Mouse (Mus musculus): ENCODE results near the gene Prkch. TPM values are rescaled to one million over a fixed set of nuclear protein-coding genes. Genes with fewer than 3 reads are reported as not detected.

Prkch gene
- polyA plus RNA-seq, 1 experiment from 2014 or later, result 4.7 TPM

DNA sequence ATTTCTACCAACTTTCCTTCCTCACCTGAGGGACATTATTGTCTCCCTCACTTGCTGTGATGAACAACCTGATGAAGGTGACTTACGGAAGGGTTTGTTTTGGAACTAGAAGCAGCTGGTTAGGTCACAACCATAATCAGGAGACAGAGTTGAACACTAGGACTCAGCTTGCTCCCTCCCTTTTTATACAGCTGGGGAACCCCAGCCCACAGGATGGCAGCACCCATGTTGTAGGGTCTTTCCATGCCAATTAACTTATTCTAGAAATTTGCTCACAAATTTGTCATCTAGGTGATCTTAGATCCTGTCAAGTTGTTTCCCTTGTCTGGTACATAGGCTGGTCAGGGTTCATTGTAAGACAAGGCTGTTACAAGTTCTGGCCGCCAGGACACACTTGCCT, 130.7 kb downstream of the Prkch start:
- Histone ChIP-seq H3K27ac (ENCODE audit: low read depth, low read length) (no peak overlapping the region), H3K9ac (ENCODE audit: low read length) (no peak overlapping the region), H3K36me3 (ENCODE audit: control insufficient read depth, insufficient read depth, low read length) (no peaks in the 10 kb centered on the region), H3K4me2 (ENCODE audit: low read length) (no peak overlapping the region), H3K27me3 (replicated peaks; ENCODE audit: control insufficient read depth, insufficient read depth, low read length) (no peaks in the 10 kb centered on the region), H3K4me3 (ENCODE audit: low read depth, low read length) (no peak overlapping the region), H3K4me1 (ENCODE audit: control insufficient read depth, insufficient read depth, low read length) (no peaks in the 10 kb centered on the region), H3K9me3 (replicated peaks; ENCODE audit: control insufficient read depth, low read length) (no peaks in the 10 kb centered on the region)
- no peak for DNase-seq (ENCODE audit: low spot score)
- WGBS, result 98% methylated on average over 2 of the region's 2 CpGs
- no peak for ATAC-seq

DNA sequence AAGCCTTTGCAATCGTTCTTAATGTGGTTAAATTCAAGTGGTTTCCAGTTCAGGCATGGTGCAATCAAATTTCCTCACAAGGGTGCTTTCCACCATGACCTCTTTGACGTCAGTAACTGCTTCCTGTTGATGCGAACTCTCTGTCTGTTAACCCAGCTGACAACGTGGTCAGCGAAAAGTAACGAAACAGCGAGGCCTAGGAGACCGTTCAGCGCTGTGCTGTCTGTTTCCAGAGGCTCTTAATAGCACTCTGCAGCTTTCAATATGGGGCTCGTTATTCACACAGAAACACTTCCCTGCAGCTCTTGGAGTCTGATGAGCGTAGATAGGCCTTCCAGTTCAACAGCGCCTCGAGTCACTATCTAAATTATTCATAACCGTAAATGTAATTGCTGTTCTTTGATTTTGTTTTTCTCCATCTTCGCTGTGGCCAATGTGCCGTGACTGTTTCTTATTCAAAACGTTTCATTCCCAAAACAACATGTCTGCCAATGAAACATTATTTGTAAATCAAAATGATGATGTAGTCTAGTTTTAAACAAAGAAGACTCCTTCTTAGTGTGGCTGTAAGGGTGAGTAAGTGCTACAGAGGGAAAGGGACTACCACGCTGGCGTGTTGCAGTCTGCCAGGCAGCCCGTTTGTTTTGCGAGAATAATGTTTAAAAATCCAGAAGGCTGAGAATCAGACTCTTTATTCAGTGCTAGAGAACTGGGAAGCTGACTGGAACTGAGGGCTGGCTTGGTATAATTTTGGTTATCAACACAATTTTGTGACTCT, 131.5 kb downstream of the Prkch start:
- Histone ChIP-seq H3K4me3 (ENCODE audit: low read depth, low read length) (no peak overlapping the region), H3K4me1 (ENCODE audit: control insufficient read depth, insufficient read depth, low read length) (no peaks in the 10 kb centered on the region), H3K9ac (ENCODE audit: low read length) (no peak overlapping the region), H3K4me2 (ENCODE audit: low read length) (no peak overlapping the region), H3K36me3 (ENCODE audit: control insufficient read depth, insufficient read depth, low read length) (no peaks in the 10 kb centered on the region), H3K27ac (ENCODE audit: low read depth, low read length) (no peak overlapping the region), H3K9me3 (replicated peaks; ENCODE audit: control insufficient read depth, low read length) (no peaks in the 10 kb centered on the region), H3K27me3 (replicated peaks; ENCODE audit: control insufficient read depth, insufficient read depth, low read length) (no peaks in the 10 kb centered on the region)
- DNase-seq (ENCODE audit: low spot score), result no peak
- 63% methylated on average over 21 of the region's 21 CpGs for WGBS
- no peak for ATAC-seq

DNA sequence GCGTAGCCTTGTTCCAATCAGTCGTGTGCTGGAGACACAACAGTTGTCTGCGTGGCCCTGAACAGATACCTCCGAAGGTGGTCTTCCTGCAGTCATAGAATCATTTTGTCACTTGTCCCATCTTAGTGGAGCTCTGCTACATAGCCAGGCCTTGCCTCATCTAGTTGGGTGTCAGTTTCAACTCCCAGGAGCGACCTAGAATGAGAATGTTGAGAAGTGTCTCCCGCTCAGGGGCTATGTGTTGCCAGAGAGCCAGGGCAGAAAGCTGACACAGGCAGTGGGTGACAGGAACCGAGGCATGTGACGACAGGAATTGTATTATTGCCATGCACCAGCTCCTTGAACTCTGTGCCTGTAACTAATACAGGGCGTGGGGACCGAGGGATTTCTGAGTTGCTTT, 133.4 kb downstream of the Prkch start:
- WGBS, result 89% methylated on average over 10 of the region's 10 CpGs
- H3K4me3 ChIP-seq (ENCODE audit: low read depth, low read length), result no peak overlapping the region
- ATAC-seq (no peak), DNase-seq (ENCODE audit: low spot score) (no peak)
- H3K4me1 ChIP-seq (ENCODE audit: control insufficient read depth, insufficient read depth, low read length), result no peaks in the 10 kb centered on the region
- H3K9ac ChIP-seq (ENCODE audit: low read length), result no peak overlapping the region
- H3K27ac ChIP-seq (ENCODE audit: low read depth, low read length), result no peak overlapping the region
- H3K36me3 ChIP-seq (ENCODE audit: control insufficient read depth, insufficient read depth, low read length), result no peaks in the 10 kb centered on the region
- no peaks in the 10 kb centered on the region for H3K9me3 ChIP-seq (replicated peaks; ENCODE audit: control insufficient read depth, low read length)
- no peak overlapping the region for H3K4me2 ChIP-seq (ENCODE audit: low read length)
- H3K27me3 ChIP-seq (replicated peaks; ENCODE audit: control insufficient read depth, insufficient read depth, low read length), result no peaks in the 10 kb centered on the region

DNA sequence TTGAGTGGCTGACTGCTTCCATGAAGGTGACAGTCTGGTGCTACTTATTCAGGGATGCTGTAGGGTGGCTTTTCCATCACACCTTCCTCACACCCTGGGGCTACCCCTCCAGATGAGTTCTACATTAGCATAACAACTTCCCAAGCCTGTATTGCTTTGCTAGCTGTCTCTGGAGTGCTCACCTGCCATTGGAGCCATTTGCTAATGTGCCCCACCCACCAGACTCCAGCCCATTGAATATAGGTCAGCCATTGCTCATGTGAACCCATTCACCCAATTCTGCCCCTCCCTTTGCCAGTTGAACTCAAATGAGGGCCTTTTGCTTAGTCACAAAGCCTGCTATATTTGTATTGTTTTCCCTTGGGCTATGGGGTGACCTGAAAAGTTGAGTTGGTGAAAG, 135.2 kb downstream of the Prkch start:
- H3K9ac ChIP-seq (ENCODE audit: low read length), result no peak overlapping the region
- H3K9me3 ChIP-seq (replicated peaks; ENCODE audit: control insufficient read depth, low read length), result no peaks in the 10 kb centered on the region
- ATAC-seq (no peak), DNase-seq (ENCODE audit: low spot score) (no peak)
- no peak overlapping the region for H3K4me3 ChIP-seq (ENCODE audit: low read depth, low read length)
- H3K27ac ChIP-seq (ENCODE audit: low read depth, low read length), result no peak overlapping the region
- no peaks in the 10 kb centered on the region for H3K4me1 ChIP-seq (ENCODE audit: control insufficient read depth, insufficient read depth, low read length)
- no peaks in the 10 kb centered on the region for H3K27me3 ChIP-seq (replicated peaks; ENCODE audit: control insufficient read depth, insufficient read depth, low read length)
- H3K36me3 ChIP-seq (ENCODE audit: control insufficient read depth, insufficient read depth, low read length), result no peaks in the 10 kb centered on the region
- no peak overlapping the region for H3K4me2 ChIP-seq (ENCODE audit: low read length)

DNA sequence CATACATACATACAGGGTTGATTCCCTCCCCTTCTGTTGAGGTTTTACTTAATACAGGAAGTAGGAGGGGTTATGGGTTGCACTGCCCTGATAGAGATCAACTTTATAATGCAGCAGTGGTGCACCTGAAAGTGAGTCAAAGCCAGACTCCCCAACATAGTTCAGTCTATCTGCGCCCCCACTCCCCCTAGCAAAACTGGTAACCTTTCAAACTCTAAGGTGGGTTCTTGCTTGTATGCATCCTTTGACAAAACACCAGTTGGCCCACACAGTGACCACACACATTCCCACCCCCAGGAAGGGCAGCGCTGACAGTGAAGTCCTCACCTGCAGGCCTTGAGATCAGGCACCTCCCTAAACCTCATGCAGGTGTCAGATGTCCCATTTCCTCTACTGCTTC, 135.9 kb downstream of the Prkch start:
- DNase-seq (ENCODE audit: low spot score), result no peak
- Histone ChIP-seq H3K4me1 (ENCODE audit: control insufficient read depth, insufficient read depth, low read length) (no peaks in the 10 kb centered on the region), H3K9ac (ENCODE audit: low read length) (no peak overlapping the region), H3K4me2 (ENCODE audit: low read length) (no peak overlapping the region), H3K4me3 (ENCODE audit: low read depth, low read length) (no peak overlapping the region), H3K9me3 (replicated peaks; ENCODE audit: control insufficient read depth, low read length) (no peaks in the 10 kb centered on the region), H3K27me3 (replicated peaks; ENCODE audit: control insufficient read depth, insufficient read depth, low read length) (no peaks in the 10 kb centered on the region), H3K36me3 (ENCODE audit: control insufficient read depth, insufficient read depth, low read length) (no peaks in the 10 kb centered on the region), H3K27ac (ENCODE audit: low read depth, low read length) (no peak overlapping the region)
- WGBS, result 81% methylated on average over 2 of the region's 2 CpGs
- ATAC-seq, result no peak

DNA sequence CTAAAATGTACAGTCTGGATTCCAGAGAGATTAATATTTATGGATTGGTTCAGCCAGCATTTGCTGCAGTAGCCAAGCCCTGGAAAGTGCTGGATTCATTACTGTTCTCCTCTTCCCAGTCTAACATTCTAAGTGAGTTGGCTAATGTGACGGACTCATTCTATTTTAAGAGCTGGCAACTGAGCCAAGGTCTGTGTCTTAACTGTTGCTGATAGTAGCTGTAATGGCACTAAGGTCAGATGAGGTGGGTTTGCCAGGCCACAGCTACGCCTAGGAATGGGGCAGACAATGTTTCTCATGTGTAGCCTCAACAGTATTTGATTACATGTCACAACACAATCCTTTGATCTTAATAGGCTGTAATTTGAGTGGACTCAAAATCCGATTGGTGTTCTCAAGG, 137.5 kb downstream of the Prkch start:
- H3K27ac ChIP-seq (ENCODE audit: low read depth, low read length), result no peak overlapping the region
- no peak overlapping the region for H3K4me3 ChIP-seq (ENCODE audit: low read depth, low read length)
- no peaks in the 10 kb centered on the region for H3K4me1 ChIP-seq (ENCODE audit: control insufficient read depth, insufficient read depth, low read length)
- DNase-seq (ENCODE audit: low spot score) (no peak), ATAC-seq (no peak)
- H3K27me3 ChIP-seq (replicated peaks; ENCODE audit: control insufficient read depth, insufficient read depth, low read length), result no peaks in the 10 kb centered on the region
- H3K4me2 ChIP-seq (ENCODE audit: low read length), result no peak overlapping the region
- H3K9me3 ChIP-seq (replicated peaks; ENCODE audit: control insufficient read depth, low read length), result no peaks in the 10 kb centered on the region
- 63% methylated on average over 3 of the region's 3 CpGs for WGBS
- H3K36me3 ChIP-seq (ENCODE audit: control insufficient read depth, insufficient read depth, low read length), result no peaks in the 10 kb centered on the region
- no peak overlapping the region for H3K9ac ChIP-seq (ENCODE audit: low read length)

DNA sequence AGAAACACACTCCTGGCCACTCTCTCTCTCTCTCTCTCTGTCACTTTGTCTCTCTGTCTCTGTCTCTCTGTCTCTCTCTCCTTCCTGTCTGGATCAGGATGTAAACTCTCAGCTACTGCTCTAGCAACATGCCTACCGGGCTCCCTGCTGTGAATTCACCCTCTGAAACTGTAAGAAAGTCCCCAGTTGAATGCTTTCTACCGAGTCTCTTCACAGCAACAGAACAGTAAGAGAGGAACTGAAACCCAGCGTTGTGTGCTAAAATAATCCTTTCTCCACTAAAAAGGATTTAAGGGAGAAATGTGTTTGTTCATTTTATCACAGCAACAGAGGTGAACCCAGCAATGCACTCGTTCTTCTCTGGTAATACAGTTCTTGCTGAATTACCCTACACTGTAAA, 138.5 kb downstream of the Prkch start:
- Histone ChIP-seq H3K4me3 (ENCODE audit: low read depth, low read length) (no peak overlapping the region), H3K27me3 (replicated peaks; ENCODE audit: control insufficient read depth, insufficient read depth, low read length) (no peaks in the 10 kb centered on the region), H3K4me1 (ENCODE audit: control insufficient read depth, insufficient read depth, low read length) (no peaks in the 10 kb centered on the region), H3K27ac (ENCODE audit: low read depth, low read length) (no peak overlapping the region), H3K9me3 (replicated peaks; ENCODE audit: control insufficient read depth, low read length) (no peaks in the 10 kb centered on the region), H3K9ac (ENCODE audit: low read length) (no peak overlapping the region), H3K4me2 (ENCODE audit: low read length) (no peak overlapping the region), H3K36me3 (ENCODE audit: control insufficient read depth, insufficient read depth, low read length) (no peaks in the 10 kb centered on the region)
- DNase-seq (ENCODE audit: low spot score), result no peak
- 79% methylated on average over 4 of the region's 4 CpGs for WGBS
- no peak for ATAC-seq

DNA sequence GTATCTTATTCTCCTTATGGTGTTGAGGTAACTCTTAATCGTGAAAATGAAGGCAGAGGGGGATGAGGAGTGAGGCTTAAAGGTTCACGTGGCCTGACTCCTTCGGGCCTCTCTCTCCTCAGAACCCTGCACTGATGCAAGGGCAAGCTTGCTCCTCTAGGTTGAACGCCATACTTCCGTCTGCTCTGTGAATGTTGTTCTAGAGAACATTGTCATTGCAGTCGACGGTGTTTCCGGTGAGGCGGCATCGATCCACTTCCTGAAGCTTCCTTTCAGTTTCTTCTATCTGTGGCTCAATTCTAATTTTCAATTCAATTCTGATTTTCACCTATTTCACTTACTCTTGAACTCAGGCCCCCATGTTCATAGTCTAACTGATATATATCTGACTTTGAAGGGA, 139.3 kb downstream of the Prkch start:
- no peaks in the 10 kb centered on the region for H3K27me3 ChIP-seq (replicated peaks; ENCODE audit: control insufficient read depth, insufficient read depth, low read length)
- H3K4me2 ChIP-seq (ENCODE audit: low read length), result no peak overlapping the region
- no peak overlapping the region for H3K27ac ChIP-seq (ENCODE audit: low read depth, low read length)
- no peaks in the 10 kb centered on the region for H3K36me3 ChIP-seq (ENCODE audit: control insufficient read depth, insufficient read depth, low read length)
- no peak for DNase-seq (ENCODE audit: low spot score)
- WGBS, result 95% methylated on average over 10 of the region's 10 CpGs
- no peak overlapping the region for H3K9ac ChIP-seq (ENCODE audit: low read length)
- no peaks in the 10 kb centered on the region for H3K9me3 ChIP-seq (replicated peaks; ENCODE audit: control insufficient read depth, low read length)
- no peak overlapping the region for H3K4me3 ChIP-seq (ENCODE audit: low read depth, low read length)
- no peaks in the 10 kb centered on the region for H3K4me1 ChIP-seq (ENCODE audit: control insufficient read depth, insufficient read depth, low read length)
- ATAC-seq, result no peak

DNA sequence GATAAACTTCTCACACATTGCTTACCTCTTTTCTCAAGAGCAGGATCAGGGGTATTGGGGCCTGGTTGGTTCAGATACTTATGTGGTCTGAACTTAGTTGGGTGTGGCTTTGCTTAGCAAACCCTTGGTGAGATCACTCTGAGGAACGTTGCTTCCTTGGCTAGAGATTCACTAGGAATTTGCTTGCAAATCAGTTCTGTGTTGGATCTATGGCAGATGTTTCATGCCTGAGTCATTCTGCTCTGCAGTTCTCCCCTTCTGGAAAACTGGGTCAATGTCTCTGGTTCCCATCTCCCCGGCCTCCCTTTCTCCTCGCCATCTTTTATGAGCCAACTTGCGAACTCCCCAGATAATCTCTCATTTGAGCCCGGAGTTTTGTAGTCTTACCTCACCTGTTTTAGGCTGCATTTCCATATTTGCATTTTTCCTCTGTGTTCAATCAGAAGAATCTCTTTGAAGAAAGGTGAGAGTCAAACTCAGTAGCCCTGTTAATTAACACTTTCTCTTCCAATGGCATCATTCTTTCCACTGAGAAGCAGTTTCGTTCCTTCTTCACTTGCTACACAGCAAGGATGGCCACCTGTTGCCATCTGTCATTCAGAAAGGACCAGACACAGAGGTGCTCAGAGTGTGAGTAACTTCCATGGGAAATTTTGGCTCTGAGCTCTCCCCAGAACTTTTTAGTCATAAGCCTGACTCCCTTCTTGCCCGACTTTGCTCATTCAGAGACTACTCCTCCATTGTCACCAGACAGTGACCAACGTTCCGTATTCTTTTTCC, 141.4 kb downstream of the Prkch start:
- Histone ChIP-seq H3K36me3 (ENCODE audit: control insufficient read depth, insufficient read depth, low read length) (no peaks in the 10 kb centered on the region), H3K27ac (ENCODE audit: low read depth, low read length) (no peak overlapping the region), H3K9me3 (replicated peaks; ENCODE audit: control insufficient read depth, low read length) (no peaks in the 10 kb centered on the region), H3K4me3 (ENCODE audit: low read depth, low read length) (no peak overlapping the region), H3K9ac (ENCODE audit: low read length) (no peak overlapping the region), H3K27me3 (replicated peaks; ENCODE audit: control insufficient read depth, insufficient read depth, low read length) (no peaks in the 10 kb centered on the region), H3K4me1 (ENCODE audit: control insufficient read depth, insufficient read depth, low read length) (no peaks in the 10 kb centered on the region), H3K4me2 (ENCODE audit: low read length) (no peak overlapping the region)
- WGBS, result 93% methylated on average over 9 of the region's 9 CpGs
- ATAC-seq (no peak), DNase-seq (ENCODE audit: low spot score) (no peak)
